Mouse (Mus musculus) ES-E14 (cell line): ENCODE measurements around the gene Plvap.

Experiments
- HCFC1 ChIP-seq: IDR thresholded peaks from 2 replicates; pipeline ENCODE4 v1.6.1; 2012; ENCODE audit warnings: low read length, inconsistent platforms, borderline replicate concordance; ENCODE audit not compliant: insufficient read depth
- ZC3H11A ChIP-seq: IDR thresholded peaks from 2 replicates; pipeline ENCODE4 v1.6.1; 2012; ENCODE audit warnings: low read depth, mild to moderate bottlenecking, inconsistent platforms, low read length, borderline replicate concordance

GRCm38 (mm10) chr8:71504349-71504748 is 7.2 kb downstream of the Plvap start:
- TF ChIP-seq ZC3H11A (no peak), HCFC1 (no peak)
